Mouse (Mus musculus) neutrophil, adult 83 days (primary cell): ENCODE data around the gene Hpgd. TPM values are rescaled to one million over a fixed set of nuclear protein-coding genes. Genes with fewer than 3 reads are reported as not detected.

ENCODE experiments used
- total RNA-seq, 2 experiments: library from RNA; stranded (reverse); gene quantifications; one replicate each; pipeline ENCODE4 v1.2.4; 2023

The Hpgd gene
- total RNA-seq, result 1 to 10 TPM; 4.0 to 4.1 TPM

GRCm38 (mm10) chr8:56294373-56294877 lies at the start of gene Hpgd:
TSS of gene Hpgd (plus strand) at chr8:56294585.

